Mouse (Mus musculus) layer of hippocampus, adult 2 months (tissue): Measurements from ENCODE around the gene Aox2. TPM values are rescaled to one million over a fixed set of nuclear protein-coding genes. Genes with fewer than 3 reads are reported as not detected.
"Not testable (repeated sequence)": the region's sequence is repeated elsewhere in the genome, so short reads cannot be mapped to it uniquely, and the experiment has no call there.

Experiments used
- DNase-seq, 2 experiments: peaks; one replicate each; pipeline ENCODE4 v3.0.0; 2022; ENCODE audit warnings: low spot score in 2 of 2
- H3K27ac ChIP-seq: fragments of 200-600 bp; 2 replicates; pipeline ENCODE4 v1.8.1; 2022
- H3K4me3 ChIP-seq: fragments of 200-600 bp; 2 replicates; pipeline ENCODE4 v1.8.1; 2022; ENCODE audit warnings: mild to moderate bottlenecking
- CTCF ChIP-seq: fragments of 200-600 bp; conservative IDR thresholded peaks from 2 replicates; pipeline ENCODE4 v1.8.1; 2022; ENCODE audit warnings: antibody characterized with exemption, mild to moderate bottlenecking, moderate library complexity
- total RNA-seq, 2 experiments: library from RNA; stranded (reverse); gene quantifications; 2 replicates each; pipeline ENCODE4 v1.2.3; 2021

The Aox2 gene
- total RNA-seq, 2 experiments from 2014 or later, result not detected

DNA sequence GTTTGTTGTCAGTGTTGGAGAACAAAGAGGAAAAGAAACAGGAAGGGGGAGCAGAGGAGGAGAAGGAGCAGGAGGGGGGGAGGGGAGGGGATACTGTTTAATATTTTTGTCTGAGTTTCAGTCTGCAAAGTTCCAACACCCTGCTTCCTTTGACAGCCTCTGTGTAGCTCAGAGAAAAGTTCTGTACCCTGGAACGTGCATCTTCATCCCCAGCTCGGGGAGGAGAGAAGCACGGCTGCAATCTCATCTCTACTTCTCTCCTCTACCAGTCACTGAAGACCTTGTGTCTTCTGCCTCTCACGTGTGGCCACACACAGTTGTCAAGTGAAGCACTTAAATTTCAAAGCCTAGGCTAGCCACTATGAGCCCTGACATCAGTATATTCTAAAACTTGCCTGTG lies 55.1 kb downstream of the Aox2 start:
- TF ChIP-seq CTCF, result no peak
- Histone ChIP-seq H3K4me3 (no peak overlapping the region), H3K27ac (no peak overlapping the region)
- DNase-seq, result no peak

DNA sequence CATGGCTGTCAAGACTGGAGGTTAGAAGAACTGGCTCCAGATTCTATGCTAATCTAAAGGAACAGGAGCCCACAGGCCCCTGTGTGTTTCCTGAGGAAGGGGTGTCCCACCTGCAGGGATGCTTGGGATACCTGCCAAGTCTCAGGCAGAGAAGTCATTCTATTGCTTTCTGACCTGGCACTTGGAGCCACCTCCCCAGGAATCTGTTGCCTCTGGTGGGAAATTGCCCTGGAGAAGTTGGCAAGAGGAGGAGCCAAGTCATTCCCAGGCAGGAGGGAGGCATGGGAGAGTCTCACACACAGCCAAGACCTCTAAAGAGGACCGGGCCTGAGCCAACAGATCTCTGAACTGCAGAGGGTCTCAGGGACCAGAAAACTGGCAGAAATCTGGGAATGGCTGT lies 61.8 kb downstream of the Aox2 start:
- no peak overlapping the region for H3K27ac ChIP-seq

DNA sequence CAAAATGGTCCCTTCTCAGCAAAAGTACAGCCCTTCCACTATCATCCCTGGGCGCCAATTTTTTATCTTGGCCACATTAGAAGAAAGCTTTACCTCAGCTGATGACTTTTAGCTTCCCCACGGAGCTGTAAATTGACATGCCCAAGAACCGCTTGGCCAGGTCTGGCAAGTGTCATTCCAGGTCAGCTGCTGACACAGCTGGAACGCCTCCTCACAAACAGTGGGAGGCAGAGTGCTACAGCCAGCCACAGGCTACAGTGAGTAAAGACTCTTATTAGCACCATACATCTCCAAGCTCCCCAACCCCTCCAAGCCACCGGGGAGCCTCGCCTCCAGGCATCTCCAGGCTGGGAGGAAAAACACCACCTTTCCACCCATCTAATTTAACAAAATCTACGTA lies 63.5 kb downstream of the Aox2 start:
- Histone ChIP-seq H3K27ac (no peak overlapping the region), H3K4me3 (no peak overlapping the region)
- TF ChIP-seq CTCF, result no peak
- DNase-seq, result no peak

More for the DNA sequence above, 61.8 kb downstream of the Aox2 start:
- no peak for DNase-seq
- TF ChIP-seq CTCF, result no peak
- no peak overlapping the region for H3K4me3 ChIP-seq

DNA sequence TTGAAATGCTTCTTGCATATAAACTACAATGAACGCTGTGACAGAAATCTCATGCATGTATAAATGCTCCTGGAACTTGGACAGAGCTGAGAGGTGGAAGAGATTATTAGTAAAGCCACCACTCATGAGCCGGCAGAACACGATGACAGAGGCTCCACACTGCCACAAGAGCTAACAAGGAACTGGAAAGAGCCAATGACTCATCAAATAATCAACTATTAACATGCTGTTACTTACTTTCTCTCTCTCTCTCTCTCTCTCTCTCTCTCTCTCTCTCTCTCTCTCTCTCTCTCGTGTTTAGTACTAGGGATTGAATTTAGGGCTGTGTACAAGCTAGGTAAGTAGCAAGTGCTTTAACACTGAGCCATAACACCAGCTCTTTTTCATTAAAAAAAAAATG lies 65.7 kb downstream of the Aox2 start:
- H3K4me3 ChIP-seq, result no peak overlapping the region
- TF ChIP-seq CTCF, result no peak
- H3K27ac ChIP-seq, result no peak overlapping the region
- no peak for DNase-seq

DNA sequence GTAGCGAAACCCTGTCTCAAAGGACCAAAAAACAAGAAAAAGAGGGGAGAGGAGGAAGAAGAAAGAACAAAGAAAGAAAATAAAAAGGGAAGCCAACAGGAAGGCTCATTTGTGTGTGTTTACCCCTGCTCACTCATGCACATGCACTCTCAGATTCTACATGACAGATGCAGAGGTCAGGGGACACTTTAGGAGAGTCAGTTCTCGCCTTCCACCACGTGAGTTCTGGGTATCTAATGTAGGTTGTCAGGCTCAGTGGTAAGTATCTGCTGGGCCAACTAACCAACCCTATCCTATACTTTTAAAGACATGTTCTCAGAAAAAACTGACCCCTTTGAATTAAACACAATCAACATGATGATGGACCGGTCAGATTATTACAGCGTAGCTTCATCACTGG lies 66.4 kb downstream of the Aox2 start:
- no peak for TF ChIP-seq CTCF
- Histone ChIP-seq H3K27ac (no peak overlapping the region), H3K4me3 (no peak overlapping the region)
- no peak for DNase-seq

DNA sequence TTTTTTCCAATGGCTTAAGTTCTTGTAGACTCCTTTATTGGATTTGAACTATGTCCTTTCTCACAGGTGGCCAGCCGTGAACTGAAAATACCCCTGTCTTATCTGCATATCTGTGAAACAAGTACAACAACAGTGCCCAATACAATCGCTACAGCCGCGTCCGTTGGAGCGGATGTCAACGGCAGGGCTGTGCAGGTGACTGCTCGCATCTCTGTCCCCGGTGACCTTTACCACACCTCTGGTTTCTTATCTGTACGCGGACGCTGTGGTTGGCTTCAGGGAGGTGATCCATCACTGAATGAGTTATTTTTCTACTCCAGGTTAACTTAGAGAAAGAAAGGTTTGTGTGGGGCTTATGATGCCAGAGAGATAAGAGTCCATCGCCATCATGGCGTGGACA lies 68.0 kb downstream of the Aox2 start:
- TF ChIP-seq CTCF, result no peak
- DNase-seq, result no peak
- Histone ChIP-seq H3K4me3 (no peak overlapping the region), H3K27ac (no peak overlapping the region)

DNA sequence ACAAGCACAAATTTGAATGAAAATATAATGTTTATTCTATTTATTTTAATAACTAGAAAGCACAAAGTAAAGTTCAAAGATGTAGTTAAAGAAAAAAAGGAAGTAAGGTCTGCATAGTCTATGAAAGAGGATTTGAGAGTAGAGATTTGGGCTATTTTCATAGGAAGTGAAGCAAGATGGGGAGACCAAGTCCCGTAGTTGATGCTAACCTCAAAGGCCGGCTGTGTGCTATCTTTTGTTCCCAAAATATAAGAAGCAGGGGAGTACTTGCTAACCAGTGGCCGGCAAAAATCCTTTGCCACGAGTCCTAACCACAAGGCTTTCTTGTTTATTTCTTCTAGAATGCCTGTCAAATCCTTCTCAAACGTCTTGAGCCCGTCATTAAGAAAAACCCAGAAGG lies 70.6 kb downstream of the Aox2 start:
- no peak for DNase-seq
- TF ChIP-seq CTCF, result no peak
- no peak overlapping the region for H3K4me3 ChIP-seq
- no peak overlapping the region for H3K27ac ChIP-seq

DNA sequence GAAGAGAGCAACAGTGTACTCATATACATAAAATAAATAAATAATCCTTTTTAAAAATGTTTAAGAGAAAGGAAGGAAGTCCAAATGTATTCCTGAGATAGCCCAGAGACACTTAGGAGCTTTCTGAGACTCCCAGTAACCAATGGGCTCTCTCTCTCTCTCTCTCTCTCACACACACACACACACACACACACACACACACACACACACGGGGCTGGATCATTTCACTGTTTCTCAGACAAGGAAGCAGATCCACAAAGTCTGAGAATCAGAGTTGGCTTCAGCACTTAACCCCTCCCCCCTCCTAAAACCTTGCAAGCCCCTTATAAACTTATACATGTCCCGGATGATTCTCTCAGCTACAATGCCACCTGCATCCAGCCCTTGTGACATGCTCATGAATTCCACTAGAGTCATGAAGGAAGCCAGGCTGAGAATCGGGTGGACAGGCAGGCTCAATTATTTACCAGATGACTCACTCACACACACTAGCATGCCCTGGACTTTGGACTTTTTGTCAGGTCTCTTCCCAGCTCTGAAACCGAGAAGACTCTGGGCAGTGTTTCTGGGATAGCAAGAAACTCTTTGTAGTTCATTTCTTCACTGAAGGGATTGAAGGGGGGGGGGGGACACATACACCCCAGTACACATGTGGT lies 75.2 kb downstream of the Aox2 start:
- no peak overlapping the region for H3K4me3 ChIP-seq
- DNase-seq, result no peak
- no peak for TF ChIP-seq CTCF
- H3K27ac ChIP-seq, result no peak overlapping the region

DNA sequence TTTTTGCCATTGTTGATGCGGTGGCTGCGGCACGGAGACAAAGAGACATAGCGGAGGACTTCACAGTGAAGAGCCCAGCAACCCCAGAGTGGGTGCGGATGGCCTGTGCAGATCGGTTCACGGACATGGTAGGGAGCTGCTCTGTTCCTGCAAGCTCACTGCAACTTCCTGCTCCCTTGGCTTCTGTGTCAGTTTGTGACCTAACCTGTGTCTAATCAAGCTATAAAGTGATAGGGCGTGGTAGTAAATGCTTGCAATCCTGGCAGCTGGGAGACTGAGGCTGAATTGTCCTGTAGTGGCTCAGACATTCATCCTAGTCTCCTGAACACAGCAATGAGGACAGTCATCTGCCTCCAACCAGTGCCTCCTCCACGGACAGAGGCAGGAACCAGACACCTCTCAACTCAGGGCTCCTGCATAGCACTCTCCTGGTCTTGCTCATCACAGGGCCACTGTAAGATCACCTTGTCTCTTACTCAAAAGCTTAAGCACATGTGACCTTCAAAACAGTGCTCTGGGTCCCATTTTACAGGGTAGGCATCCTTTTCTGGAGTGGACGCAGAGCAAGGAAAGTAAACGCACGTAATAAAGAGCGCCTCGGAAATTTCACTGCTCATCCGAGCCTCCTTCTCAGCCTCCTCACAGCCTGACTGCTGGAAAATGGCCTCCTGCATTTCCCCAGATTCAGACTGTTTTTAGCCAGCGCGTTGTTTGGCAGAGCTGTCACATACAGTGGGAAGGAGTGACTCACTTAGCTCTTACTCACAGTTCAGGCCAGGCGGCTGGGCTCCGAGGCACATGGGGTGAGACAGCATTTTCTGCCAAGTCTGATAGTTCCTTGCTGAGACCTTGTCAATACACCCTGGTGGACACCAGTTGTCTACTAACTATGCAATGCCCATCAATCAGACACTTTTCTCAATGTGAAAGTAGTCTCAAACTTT lies 81.1 kb downstream of the Aox2 start:
- Histone ChIP-seq H3K4me3 (no peak overlapping the region), H3K27ac (peak overlapping the region; percentile 49)
- DNase-seq, result peak; percentile 37 to 58
- TF ChIP-seq CTCF, result no peak

DNA sequence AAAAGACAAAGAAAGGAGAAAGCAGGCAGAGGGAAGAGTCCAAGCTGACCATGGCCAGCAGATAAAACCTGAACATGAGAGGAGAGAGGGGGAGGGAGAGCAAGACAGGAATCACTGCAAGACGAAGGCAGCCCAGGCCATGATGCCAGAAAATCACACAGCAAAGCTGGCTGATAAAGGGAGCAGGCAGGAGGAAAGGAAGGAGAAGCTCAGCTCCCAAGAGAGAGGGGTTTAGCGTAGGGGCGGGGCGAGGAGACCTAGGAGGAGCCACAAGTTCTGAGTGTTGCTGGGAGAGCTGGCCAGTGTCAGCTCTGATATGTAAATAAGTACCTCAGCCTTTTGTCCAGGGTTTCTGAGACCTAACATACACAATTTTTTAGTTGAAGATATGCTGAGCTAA lies 84.2 kb downstream of the Aox2 start:
- DNase-seq, result no peak

DNA sequence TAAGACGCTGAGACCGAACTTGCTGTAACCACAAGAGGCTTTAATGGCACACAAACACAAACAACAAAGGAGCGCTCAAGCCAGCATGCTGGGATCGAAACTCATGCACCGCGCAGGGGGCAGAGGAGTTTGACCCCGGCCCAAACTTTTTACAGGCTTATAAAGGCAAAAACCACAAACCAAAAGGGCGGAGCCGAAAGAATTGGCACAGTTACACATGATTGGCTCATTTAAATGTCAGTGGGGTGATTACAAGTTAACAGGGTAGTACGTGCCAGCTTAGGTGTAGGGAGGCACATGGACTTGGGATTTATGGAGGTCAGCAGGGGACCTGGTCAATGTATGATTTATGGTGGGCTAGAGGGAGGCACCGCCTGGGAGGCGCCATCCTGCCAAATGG lies 86.4 kb downstream of the Aox2 start:
- no peak for DNase-seq
- Histone ChIP-seq H3K4me3 (no peak overlapping the region), H3K27ac (no peak overlapping the region)
- no peak for TF ChIP-seq CTCF

More for the DNA sequence above, 84.2 kb downstream of the Aox2 start:
- TF ChIP-seq CTCF, result no peak
- H3K4me3 ChIP-seq, result no peak overlapping the region
- H3K27ac ChIP-seq, result no peak overlapping the region

DNA sequence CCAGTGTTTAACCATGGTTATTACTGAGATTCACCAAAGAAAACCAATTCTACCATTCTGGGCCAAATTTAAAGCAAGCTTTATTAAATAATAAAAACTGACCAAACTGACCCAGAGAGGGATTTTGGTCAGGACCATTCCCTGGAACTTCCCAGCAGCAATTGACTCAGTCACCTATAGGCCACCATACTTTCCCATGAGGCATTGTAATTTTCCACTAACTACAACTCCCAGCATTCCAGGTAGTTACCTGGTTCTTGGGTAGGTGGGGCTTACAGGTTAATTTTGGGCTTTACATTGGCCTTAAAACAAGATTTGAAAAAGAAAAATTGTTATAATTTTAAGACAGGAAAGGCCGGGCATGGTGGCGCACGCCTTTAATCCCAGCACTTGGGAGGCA lies 87.7 kb downstream of the Aox2 start:
- Histone ChIP-seq H3K4me3 (no peak overlapping the region), H3K27ac (no peak overlapping the region)
- TF ChIP-seq CTCF, result no peak
- DNase-seq, result no peak

DNA sequence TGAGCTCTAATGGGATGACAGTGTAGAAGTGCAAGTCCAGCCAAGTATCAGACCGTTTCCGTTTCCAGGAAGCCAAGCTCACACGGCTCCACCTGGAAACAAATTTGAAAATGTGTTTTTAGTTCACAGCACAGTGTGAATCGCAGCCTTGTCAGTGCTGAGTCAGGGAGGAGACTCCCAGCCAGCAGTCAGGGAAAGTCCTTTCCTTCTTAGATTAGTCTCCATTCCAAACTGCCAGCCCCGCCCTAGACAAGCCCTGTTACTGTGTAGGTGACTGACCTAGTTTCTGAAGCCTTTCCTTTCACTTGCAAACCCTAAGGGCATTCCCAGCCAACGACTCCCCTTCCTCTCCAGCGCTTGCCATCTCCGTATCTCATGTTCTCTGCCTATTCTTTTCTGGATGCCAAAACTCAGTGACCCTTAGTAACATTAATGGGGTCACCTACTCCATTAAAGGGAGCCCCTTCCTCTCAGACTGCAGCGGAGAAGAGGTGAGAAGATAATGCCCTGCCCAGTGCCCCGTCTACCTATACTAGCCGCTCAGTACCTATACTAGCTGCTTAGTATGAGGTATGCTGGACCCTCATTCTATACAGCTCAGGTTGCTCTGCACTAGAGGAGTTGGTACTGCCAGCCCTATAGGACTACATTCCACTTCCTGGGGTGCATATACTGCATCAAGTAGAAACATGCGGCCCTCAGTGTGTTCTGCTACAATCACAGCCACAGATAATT lies 88.8 kb downstream of the Aox2 start:
- Histone ChIP-seq H3K27ac (no peak overlapping the region), H3K4me3 (no peak overlapping the region)
- no peak for TF ChIP-seq CTCF
- DNase-seq, result no peak

DNA sequence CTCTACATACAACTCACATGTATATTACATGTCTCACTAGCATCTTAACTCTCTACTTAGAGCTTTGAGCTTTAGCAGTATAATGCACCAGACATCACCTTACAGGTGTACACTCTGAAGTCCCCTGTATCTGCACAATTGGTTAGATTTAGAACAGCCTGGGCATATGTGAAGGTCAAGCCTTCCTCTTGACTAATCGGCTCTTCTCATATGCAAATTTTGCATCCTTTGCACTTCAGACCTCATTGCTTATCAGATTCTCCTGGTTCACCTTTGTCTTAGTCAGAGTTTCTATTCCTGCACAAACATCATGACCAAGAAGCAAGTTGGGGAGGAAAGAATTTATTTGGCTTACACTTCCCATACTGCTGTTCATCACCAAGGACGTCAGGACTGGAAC lies 91.6 kb downstream of the Aox2 start:
- no peak for DNase-seq
- Histone ChIP-seq H3K27ac (no peak overlapping the region), H3K4me3 (no peak overlapping the region)
- TF ChIP-seq CTCF, result no peak

DNA sequence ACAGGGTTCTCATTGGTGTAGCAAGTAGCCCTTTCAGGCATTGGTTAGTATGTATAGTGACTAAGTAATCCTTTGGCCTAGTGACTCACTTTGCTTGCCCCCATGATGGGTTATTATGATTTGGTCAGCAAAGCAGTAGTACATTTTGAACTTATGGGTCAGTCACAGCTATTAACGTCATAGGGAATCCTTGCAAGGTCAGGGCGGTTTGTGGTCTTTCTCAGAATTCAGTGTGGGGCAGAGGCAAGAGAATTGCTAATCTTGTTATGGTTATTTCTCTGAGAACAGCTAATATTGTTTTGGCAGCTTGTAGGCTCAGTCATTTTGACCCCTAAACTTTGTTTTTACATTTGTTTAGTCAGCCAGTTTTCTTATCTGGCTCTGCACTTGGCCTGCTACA lies 96.1 kb downstream of the Aox2 start:
- DNase-seq, H3K27ac ChIP-seq, H3K4me3 ChIP-seq: not testable (repeated sequence)
